Mouse (Mus musculus): ENCODE results near the gene Lrrc15.

Lrrc15 gene

DNA sequence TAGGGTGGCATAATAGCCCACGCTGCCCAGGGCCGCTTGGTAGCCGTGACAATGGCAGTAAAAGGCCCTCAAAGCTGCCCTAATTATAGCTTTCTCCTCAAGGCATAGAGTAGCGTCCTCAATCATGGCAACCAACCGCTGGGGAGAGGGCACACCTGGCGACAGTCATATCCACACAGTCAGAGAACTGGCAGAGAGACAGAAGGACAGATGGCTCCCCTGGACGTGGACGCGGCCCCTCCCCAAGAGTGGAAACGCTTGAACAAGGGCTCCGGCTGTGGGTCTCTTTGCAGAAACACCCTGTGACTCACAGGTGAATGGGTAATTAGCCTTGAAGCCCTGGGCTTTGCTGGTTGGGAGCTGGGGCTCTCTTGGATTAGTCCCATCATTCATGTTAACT lies 4.7 kb downstream of the Lrrc15 start:
- DNase-seq (ENCODE audit: low spot score in 2 of 2), result no peak

DNA sequence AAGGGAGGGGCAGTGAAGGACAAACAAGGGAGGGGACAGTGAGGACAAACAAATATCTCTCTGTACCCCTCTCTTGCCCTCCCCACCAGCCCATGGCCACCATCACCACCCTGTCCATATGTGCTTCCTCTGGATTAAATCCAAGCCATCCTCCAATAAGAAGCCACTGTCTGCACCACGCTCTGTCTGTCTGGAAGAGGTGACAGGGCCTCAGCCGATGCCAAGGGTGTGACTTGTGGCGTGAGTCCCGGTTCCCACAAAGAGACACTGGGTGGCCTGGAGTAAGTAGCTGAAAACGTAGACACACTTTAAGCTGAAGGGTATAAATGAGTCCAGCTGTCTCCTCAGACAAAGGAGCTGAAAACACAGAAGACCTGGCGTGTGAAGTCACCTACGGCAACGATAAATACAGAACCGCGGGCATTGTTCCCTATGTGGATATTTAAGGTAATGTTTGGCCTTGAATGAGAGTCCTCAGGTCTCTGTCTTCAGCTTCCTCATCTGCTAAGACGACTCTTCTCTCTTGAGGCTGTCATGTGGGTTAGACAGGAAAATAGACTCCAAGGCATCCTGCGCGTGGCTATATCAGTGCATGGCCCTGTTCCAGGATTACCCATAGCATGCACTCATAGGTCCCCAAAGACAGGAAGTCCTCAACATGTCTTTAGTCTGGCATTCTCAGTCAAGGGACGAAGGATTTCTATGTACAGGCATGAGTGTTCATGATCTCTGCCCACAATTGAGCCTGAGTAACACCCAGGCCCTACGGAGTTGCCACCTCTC lies 7.3 kb downstream of the Lrrc15 start:
- DNase-seq (ENCODE audit: low spot score in 2 of 2), result no peak

DNA sequence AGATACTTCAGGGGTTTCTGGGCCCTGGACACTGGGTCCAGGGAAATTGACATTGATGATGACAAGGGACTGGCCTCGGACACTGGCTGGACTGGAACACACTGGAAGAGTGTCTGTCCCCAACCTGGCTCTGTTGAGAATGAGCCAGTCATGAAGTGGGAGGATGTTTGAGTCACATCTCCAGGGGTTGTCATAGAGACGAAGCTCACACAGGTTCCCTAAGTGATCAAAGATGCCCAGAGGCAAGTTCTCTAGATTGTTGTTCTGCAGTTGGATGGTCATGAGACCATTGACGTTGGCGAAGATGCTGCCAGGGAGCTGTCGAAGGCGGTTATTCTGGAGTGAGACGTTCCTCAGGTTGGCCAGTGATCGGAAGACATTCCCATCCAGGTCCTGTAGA lies 10.0 kb downstream of the Lrrc15 start:
- no peak for DNase-seq (ENCODE audit: low spot score in 2 of 2)

DNA sequence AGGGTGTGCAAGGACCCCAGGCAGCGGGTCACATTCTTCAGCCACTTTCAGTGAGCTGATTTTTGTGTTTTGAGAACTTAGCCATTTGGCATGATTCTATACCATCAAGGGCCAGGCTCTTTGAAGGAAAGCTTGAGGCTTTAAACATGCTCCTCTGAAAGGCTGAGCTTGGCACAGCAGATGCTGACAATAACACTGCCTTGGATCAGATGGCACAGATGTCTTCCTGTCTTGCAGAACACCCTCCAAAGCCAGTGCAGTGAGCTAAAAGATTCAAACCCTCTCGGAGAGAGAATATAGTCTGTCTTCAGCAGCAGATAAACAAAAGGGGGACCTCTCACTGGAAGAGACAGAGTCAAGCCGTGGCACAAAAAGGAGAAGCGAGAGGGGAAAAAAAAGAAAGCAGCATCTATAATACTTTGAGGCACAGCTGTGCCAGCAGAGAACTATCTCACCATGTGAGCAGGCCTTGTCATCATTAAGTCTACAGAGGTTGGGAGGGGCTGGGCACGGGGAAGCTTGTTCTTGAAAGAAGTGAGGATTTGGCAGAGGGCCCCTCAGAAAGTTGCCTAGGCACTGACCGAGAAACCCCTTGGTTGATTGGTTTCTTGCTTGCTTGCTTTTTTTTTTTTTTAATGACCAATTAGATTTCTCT lies 11.0 kb downstream of the Lrrc15 start:
- DNase-seq (ENCODE audit: low spot score in 2 of 2), result no peak

DNA sequence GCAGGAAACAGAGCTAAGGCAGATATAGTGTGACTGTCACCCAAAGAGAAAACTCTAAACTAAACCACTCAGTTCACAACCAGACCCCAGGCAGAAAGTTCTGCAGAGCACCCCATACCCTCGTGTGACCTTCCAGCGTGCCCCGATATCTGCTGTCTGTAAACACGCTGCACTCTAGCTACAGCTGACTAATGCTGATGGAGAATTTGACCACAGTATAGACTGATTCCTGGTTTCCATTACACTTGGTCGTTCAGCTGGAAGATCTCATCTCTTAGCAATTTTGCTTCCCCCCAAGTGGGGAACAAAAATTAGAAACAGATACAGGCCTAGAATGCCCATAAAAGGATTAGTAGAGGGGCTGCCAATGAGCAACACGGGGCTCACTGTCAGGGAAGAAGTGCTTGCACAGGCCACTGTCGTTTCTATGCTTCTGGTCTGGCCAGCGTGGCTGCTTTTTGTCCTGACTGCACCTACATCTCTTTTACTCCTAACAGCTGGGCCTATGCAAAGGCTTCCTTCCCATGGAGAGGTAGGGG lies 11.8 kb downstream of the Lrrc15 start:
- DNase-seq (ENCODE audit: low spot score in 2 of 2), result no peak

DNA sequence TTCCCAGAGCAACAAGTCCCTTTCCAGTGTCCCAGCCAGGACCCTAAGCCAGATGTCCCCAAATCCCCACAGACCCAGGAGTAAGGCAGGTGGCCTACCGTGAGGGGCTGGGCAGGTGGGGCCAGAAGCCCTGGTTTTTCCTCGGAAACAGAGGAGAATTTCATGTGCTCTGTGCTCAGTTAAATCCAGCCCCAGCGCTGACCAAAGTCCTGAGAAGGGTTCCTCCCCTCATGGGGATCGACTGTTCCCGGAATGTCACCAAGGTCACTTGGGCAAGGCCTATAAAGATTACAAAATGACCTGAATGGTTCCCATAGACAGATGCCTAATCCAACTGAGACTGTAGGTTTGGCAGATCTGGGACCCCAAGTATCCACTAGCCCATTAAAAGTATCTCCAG lies 15.7 kb downstream of the Lrrc15 start, which contains the start of gene Cpn2:
Gene Cpn2 (minus strand): TSS at position 141 of the 400 bp plus-strand sequence.
- no peak for DNase-seq (ENCODE audit: low spot score in 2 of 2)

DNA sequence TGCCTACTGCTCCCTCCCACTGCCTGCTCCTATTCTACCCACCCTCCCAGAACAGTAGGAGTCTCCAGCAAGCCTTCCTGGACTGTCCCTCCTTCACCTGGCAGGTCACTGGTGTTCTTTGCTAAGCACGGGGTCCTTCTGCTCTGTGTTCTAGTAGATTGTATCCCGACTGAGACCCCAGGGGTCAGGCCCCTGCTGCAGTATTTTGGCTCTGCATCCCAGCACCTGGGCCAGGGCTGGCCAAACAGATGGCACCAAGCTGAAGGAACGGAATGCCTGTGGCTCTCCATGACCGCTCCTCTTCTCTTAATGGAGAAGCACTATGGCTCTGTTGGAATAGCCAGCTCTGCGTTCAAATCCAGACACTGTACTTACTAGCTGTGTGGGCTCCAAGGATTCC lies 16.5 kb downstream of the Lrrc15 start:
- no peak for DNase-seq (ENCODE audit: low spot score in 2 of 2)

DNA sequence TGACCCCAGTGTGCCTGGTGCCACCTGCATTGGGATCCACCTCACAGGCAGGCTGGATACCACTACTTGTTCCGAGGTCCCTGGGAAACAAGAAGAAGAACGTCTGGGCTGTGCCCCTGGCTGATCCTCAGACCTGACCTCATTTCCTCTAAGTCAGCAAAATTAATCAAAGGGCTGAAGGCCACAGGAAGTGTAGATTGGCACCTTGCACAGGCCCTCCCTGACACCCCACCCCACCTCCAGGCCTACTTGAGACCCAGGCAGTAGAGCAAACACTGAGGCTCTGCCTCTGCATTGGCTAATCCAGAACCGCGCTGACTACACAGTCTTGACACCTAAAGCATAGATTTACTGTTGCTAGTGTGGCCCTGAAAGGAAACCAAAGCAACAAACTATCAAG lies 17.4 kb downstream of the Lrrc15 start:
- DNase-seq (ENCODE audit: low spot score in 2 of 2), result no peak

DNA sequence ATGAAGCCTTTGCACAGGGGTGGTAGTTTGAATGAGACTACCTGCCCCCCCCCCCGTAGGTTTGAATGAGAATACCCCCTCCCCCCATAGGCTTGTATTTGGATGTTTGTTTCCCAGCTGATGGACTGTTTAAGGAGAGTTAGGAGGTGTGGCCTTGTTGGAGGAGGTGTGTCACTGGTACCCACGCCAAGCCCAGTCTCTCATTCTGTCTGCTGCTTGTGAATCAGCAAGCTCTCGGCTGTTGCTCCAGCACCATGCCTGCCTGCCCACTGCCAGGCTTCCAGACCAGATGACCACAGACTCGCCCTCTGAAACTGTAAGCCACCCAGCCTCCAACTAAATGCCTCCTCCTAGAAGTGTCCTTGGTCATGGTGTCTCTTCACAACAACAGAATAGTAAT lies 19.9 kb downstream of the Lrrc15 start:
- DNase-seq (ENCODE audit: low spot score in 2 of 2), result no peak

DNA sequence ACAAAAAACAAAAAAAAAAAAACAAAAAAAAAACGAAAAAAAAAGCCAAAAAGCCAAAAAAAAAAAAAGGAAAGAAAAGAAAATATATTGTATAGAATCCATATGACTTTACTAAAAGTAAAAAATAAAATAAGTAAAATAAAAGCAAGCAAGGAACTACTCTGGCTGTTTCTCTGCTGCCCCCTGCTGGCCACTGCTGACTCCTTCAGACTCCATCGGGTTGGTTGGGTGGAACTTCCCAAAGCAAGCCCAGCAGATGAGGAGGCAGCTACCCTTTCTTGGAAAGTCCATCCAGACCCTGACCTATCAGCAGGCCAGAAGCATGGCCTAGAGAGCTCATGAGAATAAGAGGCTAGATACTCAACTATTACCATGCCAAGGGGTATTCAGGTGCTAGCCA lies 20.4 kb downstream of the Lrrc15 start:
- peak; percentile 24 to 53 for DNase-seq (ENCODE audit: low spot score in 2 of 2)

DNA sequence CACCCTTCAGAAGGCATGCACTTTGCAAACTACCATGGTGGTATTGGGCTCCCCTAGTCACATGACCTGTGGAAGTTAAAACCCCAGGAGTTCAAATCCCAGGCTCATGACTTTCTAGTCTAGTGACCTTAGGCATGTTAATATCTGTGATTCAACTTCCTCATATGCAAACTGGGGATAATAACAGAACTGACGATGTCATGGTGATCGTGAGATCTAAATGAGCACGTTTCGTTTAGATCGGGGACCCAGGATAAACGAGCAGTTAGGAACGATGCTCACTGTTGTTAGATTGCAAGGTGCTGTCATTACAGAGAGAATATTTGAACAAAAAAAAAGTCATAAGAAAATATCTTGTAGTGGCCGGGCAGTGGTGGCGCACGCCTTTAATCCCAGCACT lies 20.9 kb downstream of the Lrrc15 start:
- no peak for DNase-seq (ENCODE audit: low spot score in 2 of 2)

DNA sequence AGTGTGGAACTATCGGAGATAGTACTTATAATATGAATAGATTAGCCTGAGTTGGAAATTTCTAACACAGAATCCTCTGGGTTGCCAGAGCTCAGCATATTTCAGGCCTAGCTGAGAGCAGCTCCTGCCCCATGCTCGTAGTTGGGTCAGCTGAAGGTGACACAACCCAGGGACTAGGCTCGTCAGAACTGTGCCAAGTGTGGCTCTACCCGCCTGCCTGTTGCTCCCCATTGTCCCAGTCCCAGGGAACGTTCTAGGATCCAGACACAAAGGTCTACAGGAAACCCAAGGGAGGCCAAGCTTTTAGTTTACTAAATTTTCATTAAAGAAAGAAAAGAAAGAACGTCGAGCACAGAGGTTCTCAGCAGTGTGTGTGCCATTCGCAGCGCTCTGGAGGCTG lies 21.7 kb downstream of the Lrrc15 start:
- DNase-seq (ENCODE audit: low spot score in 2 of 2), result no peak

DNA sequence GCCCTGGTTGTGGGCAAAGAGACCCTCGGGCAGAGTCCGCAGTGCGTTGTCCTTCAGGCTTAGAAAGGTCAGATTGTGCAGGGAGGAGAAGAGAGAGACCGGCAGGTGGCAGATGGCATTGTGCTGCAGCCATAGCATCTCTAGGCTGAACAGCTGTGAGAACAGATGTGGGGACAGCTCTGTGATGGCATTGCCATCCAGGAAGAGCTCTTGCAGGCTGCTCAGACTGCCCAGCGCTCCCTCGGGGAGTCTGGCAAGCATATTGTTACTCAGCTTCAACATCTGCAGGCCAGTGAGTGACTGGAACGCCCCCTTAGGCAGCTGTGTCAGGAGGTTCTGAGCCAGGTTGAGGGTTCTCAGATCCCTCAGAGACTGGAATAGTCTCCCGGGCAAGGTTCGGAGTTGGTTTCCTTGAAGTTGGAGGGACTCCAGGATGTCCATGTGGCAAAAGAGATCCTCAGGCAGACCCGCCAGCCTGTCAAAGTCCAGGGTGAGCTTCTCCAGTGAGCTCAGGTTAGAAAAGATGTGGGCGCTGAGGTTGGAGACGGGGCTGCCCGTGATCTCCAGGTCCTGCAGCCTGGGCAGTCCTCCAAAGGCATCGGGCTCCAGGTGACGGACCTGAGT lies 22.9 kb downstream of the Lrrc15 start:
- DNase-seq (ENCODE audit: low spot score in 2 of 2), result no peak

DNA sequence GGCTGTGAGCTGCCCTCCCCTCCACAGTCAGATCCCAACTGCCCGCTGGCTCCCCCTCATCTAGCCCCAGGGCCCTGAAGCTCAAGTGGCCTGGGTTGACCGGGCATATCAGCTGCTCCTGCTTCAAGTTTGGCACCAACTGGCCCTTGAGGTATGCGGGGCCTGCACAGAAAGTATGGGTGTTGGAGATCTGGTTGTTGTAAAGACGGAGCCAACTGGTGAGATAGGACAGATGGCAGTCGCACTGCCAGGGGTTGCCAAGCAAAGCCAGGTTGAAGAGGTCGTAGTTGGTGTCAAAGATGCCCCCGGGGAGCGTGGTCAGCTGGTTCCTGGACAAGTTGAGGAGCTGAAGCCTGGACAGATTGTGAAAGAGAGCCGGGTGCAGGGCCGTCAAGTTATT lies 23.6 kb downstream of the Lrrc15 start:
- no peak for DNase-seq (ENCODE audit: low spot score in 2 of 2)

DNA sequence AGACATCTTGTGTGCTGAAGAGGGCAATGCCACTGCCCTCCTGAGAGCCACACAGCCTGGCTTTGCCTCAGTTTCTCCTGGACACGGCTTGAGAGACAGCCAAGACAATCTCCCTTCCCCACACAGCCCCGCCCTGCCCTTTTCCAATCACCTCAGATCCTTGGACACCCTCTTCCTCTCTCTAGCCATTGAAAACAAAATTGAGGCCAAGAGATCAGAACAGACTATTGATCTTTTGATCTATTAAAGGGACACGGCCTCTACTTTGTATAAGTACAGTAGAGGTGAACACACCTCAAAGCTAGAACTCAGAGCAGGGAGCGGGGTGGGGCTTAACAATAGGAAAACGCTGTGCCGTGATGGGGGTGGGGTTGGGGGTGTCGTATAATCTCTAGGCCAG lies 24.6 kb downstream of the Lrrc15 start:
- no peak for DNase-seq (ENCODE audit: low spot score in 2 of 2)

DNA sequence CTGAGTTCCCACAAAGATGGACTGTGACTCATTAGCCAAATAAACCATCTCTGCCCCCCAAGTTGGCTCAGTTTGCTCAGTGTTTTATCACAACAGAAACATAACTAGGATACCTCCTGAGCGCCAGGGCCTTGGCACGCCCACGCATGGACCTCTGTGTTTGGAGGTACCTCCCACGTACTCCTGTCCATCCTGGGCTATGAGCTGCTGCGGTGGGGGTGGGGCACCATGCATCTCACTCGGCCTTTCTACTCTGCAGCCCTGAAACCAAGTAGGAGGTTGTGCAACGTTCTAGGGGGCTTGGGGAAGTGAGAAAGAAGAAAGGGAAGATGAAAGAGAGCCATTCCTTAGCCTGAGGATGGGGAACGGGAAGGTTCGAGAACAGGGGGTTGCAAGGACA lies 25.3 kb downstream of the Lrrc15 start:
- DNase-seq (ENCODE audit: low spot score in 2 of 2), result no peak

DNA sequence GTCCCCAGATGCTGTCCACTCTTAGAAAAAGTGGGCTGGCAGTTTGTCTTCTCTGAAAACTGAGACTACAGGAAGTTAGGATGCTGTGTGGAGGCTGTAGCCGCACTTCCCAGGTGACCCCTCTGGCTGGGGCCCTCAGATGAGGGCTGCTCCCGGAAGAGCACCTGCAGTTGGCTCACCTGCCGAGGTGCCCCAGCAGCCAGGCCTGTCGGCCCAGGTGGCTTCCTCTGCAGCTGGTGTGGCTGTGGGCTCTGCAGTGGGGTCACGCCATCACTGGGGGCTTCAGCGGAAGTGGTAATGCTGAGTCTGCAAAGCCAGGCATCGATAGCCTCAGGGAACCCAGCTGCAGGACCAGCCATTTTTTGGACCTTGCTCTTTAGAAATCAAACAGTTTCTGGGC lies 28.0 kb downstream of the Lrrc15 start:
- no peak for DNase-seq (ENCODE audit: low spot score in 2 of 2)

DNA sequence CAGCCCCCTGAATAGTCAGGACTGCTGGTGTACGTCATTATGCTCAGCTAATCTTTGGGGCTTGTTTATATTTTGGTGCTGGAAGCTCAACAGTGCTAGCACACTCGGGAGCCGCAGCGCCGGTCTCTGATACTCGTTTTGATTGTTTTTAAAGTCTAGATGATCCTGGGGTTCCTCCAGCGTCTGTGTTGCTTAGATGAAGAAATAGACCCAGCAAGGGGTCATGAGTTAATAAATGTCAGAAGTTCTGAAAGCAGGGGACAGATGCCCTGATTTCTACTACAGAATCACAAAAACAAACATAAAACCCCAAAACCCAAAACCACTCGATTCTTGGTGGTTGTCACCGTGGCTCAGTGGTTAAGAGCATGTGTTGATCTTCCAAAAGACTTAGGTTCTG lies 29.2 kb downstream of the Lrrc15 start:
- no peak for DNase-seq (ENCODE audit: low spot score in 2 of 2)

DNA sequence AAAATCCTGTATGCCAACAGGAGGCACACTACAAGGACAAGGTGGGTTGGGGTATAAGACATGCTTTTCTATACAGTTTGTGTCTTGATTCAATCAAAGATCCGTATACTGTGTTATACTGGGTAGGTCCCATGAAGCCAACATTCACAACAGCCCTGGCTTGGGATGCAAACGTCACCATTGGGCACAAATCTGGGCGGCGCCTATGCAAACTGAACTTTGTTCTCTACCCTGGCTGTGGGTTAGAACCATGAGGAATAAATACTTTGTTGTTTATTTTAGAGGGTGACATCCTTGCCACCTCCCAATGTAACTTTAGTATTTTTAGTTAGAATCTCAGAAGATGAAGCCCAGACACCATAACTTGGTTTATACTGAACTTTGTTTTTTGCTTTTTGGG lies 29.7 kb downstream of the Lrrc15 start:
- DNase-seq (ENCODE audit: low spot score in 2 of 2), result no peak

DNA sequence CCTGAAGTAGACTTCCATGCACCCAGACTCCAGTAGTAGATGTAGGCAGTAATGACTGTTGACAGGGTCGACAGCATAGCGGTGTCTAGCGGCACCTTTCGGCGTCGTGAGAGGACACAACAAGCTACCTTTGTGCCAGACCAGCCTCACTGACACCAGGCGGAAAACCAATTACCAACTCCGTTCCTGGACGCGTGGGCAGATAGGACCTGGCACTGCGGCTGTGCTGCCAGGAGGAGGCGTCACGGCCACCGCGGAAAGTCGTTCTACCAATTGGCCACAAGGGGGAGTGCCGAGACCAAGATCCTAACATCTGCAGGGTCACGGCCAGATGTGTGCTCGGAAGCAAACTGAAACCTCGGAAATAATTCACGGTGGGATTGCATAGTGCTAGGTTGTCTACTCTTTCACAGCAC lies 31.0 kb downstream of the Lrrc15 start:
- peak; percentile 60 to 76 for DNase-seq (ENCODE audit: low spot score in 2 of 2)

DNA sequence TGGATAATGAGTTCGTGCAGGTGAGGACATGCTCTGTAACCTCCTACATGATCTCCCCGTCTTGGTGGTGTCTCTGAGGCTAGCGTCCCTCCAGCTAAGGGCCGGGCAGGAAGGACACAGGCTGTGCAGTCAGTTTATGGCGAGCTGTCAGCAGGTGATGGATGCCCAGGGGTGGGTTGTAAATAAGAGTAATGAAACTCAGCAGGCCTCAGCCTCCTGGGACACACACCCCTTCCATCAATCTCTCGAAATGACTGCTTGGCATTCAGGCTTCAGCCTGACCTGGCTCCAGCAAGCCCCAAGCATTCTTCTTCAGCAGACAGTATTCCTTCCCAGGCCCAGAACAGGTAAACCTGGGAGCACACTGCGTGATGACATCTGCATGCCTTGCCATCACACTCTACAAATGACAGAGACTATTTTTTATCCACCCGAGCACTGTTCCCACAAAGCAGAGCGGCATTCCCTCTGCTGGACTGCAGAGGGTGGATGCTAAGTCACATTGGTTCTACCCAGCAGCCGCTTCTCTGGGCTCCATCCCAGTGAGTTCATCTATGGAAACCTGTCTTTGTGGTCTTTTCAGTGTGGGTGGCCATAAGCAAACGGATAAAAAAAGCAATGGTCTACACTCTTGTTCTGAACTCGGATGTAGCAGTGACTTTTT lies 38.9 kb downstream of the Lrrc15 start:
- no peak for DNase-seq (ENCODE audit: low spot score in 2 of 2)

DNA sequence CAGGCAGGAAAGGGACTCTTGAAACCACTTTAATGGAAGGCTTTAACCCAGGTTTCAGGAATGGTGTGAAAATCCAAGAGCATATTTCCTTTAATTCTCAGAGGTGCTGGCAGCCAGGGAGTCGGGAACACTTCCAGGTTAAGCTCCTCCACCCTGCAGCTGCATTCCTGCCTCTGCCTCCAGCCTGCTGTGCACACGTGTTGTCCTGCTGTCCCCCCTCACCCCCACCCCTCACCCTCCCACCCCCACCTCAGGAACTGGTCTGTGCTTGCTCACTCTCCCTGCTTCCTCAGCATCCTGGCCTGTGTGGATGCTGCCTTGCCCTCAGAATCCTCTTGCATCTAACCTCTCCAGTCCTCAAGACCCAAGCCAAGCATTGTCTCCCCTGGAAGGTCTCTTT lies 41.4 kb downstream of the Lrrc15 start:
- DNase-seq (ENCODE audit: low spot score in 2 of 2), result no peak
